Mouse (Mus musculus) MEL (cell line): Measurements from ENCODE around the gene Cend1. TPM values are rescaled to one million over a fixed set of nuclear protein-coding genes. Genes with fewer than 3 reads are reported as not detected.
A peak's percentile ranks its signal among the peaks of the same experiment; 100 is the strongest.

ENCODE experiments used
- DNase-seq: peaks from one replicate; pipeline ENCODE4 v3.0.0; 2011; ENCODE audit warnings: low read depth, low spot score
- H3K27ac ChIP-seq: 2 replicates; pipeline ENCODE4 v1.5.1; 2012; ENCODE audit warnings: low read depth, mild to moderate bottlenecking, control low read depth, low read length, moderate library complexity; ENCODE audit not compliant: control insufficient read depth
- H3K27me3 ChIP-seq, 2 experiments: fragments of 150-350 bp in 1 of 2; sonication (generic) in 1 of 2; 2 replicates each; pipeline ENCODE4 v1.6.1; 2012; ENCODE audit warnings: low read length in 2 of 2, mild to moderate bottlenecking in 2 of 2, improper control_type of control experiment in 1 of 2, moderate library complexity in 1 of 2; ENCODE audit not compliant: insufficient read depth in 2 of 2, control insufficient read depth in 1 of 2
- H3K36me3 ChIP-seq, 2 experiments: 2 replicates each; pipeline ENCODE4 v1.6.1; 2012 to 2014; ENCODE audit warnings: low read length in 2 of 2, improper control_type of control experiment in 1 of 2, inconsistent platforms in 1 of 2, mild to moderate bottlenecking in 1 of 2; ENCODE audit not compliant: insufficient read depth in 2 of 2, control insufficient read depth in 1 of 2
- H3K4me1 ChIP-seq, 2 experiments: fragments of 150-350 bp in 1 of 2; sonication (generic) in 1 of 2; 2 replicates each; pipeline ENCODE4 v1.6.1; 2012; ENCODE audit warnings: low read length in 2 of 2, improper control_type of control experiment in 1 of 2, mild to moderate bottlenecking in 1 of 2; ENCODE audit not compliant: insufficient read depth in 2 of 2, control insufficient read depth in 1 of 2
- H3K4me3 ChIP-seq, 2 experiments: fragments of 150-350 bp in 1 of 2; sonication (generic) in 1 of 2; 2 replicates each; pipeline ENCODE4 v1.5.1; 2012; ENCODE audit warnings: low read depth in 2 of 2, low read length in 2 of 2, mild to moderate bottlenecking in 2 of 2, moderate library complexity in 2 of 2, control low read depth in 1 of 2, improper control_type of control experiment in 1 of 2; ENCODE audit not compliant: control insufficient read depth in 1 of 2, insufficient read depth in 1 of 2
- H3K79me2 ChIP-seq: 2 replicates; pipeline ENCODE4 v1.6.1; 2012; ENCODE audit warnings: mild to moderate bottlenecking, low read length, moderate library complexity; ENCODE audit not compliant: control insufficient read depth, poor library complexity, insufficient read depth
- H3K9ac ChIP-seq: 2 replicates; pipeline ENCODE4 v1.6.1; 2012; ENCODE audit warnings: low read depth, mild to moderate bottlenecking, control low read depth, low read length, moderate library complexity; ENCODE audit not compliant: control insufficient read depth, poor library complexity, severe bottlenecking
- H3K9me3 ChIP-seq: fragments of 150-350 bp; sonication (generic); replicated peaks from 2 replicates; pipeline ENCODE4 v1.6.1; 2012; ENCODE audit warnings: mild to moderate bottlenecking, low read length, improper control_type of control experiment, moderate library complexity; ENCODE audit not compliant: insufficient read depth
- CHD1 ChIP-seq: IDR thresholded peaks from 2 replicates; pipeline ENCODE4 v1.6.1; 2012; ENCODE audit warnings: low read depth, mild to moderate bottlenecking, inconsistent platforms, low read length, improper control_type of control experiment
- ELF1 ChIP-seq: IDR thresholded peaks from 2 replicates; pipeline ENCODE4 v1.6.1; 2014; ENCODE audit warnings: low read depth, mild to moderate bottlenecking, inconsistent platforms, low read length, improper control_type of control experiment, moderate library complexity
- GABPA ChIP-seq: IDR thresholded peaks from 2 replicates; pipeline ENCODE4 v1.6.1; 2012; ENCODE audit warnings: low read depth, mild to moderate bottlenecking, inconsistent platforms, low read length, improper control_type of control experiment, moderate library complexity
- GATA1 ChIP-seq: IDR thresholded peaks from 2 replicates; pipeline ENCODE4 v1.6.1; 2011; ENCODE audit warnings: low read depth, low read length, improper control_type of control experiment
- KAT2A ChIP-seq: conservative IDR thresholded peaks from 2 replicates; pipeline ENCODE4 v1.6.1; 2012; ENCODE audit warnings: low read depth, low read length, improper control_type of control experiment, inconsistent platforms
- MEF2A ChIP-seq: IDR thresholded peaks from 2 replicates; pipeline ENCODE4 v1.6.1; 2014; ENCODE audit warnings: low read depth, mild to moderate bottlenecking, inconsistent platforms, low read length, improper control_type of control experiment; ENCODE audit not compliant: poor library complexity, insufficient replicate concordance, severe bottlenecking; ENCODE audit errors: extremely low read depth
- MXI1 ChIP-seq: IDR thresholded peaks from 2 replicates; pipeline ENCODE4 v1.6.1; 2011; ENCODE audit warnings: mild to moderate bottlenecking, low read depth, low read length, improper control_type of control experiment
- NELFE ChIP-seq: IDR thresholded peaks from 2 replicates; pipeline ENCODE4 v1.6.1; 2011; ENCODE audit warnings: low read depth, low read length, improper control_type of control experiment
- POLR2A ChIP-seq, 2 experiments: IDR thresholded peaks; 2 replicates each; pipeline ENCODE4 v1.6.1; 2011 to 2012; ENCODE audit warnings: low read length in 2 of 2, mild to moderate bottlenecking in 2 of 2, control low read depth in 1 of 2, improper control_type of control experiment in 1 of 2, low read depth in 1 of 2, moderate library complexity in 1 of 2; ENCODE audit not compliant: control insufficient read depth in 1 of 2, insufficient read depth in 1 of 2, poor library complexity in 1 of 2
- POLR2AphosphoS2 ChIP-seq: IDR thresholded peaks from 2 replicates; pipeline ENCODE4 v1.6.1; 2011; ENCODE audit warnings: low read length, improper control_type of control experiment
- POLR2AphosphoS5 ChIP-seq: IDR thresholded peaks from 2 replicates; pipeline ENCODE4 v1.6.1; 2012; ENCODE audit warnings: low read depth, borderline replicate concordance, mild to moderate bottlenecking, inconsistent platforms, low read length, moderate library complexity, mixed read lengths
- TAL1 ChIP-seq: IDR thresholded peaks from 2 replicates; pipeline ENCODE4 v1.6.1; 2012; ENCODE audit warnings: mild to moderate bottlenecking, inconsistent platforms, low read length, moderate library complexity, mixed read lengths
- TBP ChIP-seq: IDR thresholded peaks from 2 replicates; pipeline ENCODE4 v1.8.0; 2011; ENCODE audit warnings: low read depth, low read length, improper control_type of control experiment
- USF2 ChIP-seq, 2 experiments: IDR thresholded peaks; 2 replicates each; pipeline ENCODE4 v1.6.1; 2011 to 2012; ENCODE audit warnings: improper control_type of control experiment in 2 of 2, low read length in 2 of 2, borderline replicate concordance in 1 of 2, inconsistent platforms in 1 of 2, low read depth in 1 of 2, mild to moderate bottlenecking in 1 of 2; ENCODE audit not compliant: insufficient read depth in 1 of 2
- ZMIZ1 ChIP-seq: IDR thresholded peaks from 2 replicates; pipeline ENCODE4 v1.6.1; 2012; ENCODE audit warnings: low read depth, mild to moderate bottlenecking, inconsistent platforms, low read length, improper control_type of control experiment, moderate library complexity
- polyA plus RNA-seq, 2 experiments: library from polyadenylated mRNA; stranded (reverse) in 1 of 2; unstranded in 1 of 2; fragments of >175 nt in 1 of 2; fragments of >200 nt in 1 of 2; gene quantifications; 2 replicates each; pipeline versions ENCODE4 v1.2.1 to v1.2.4; 2012; ENCODE audit warnings: low replicate concordance in 2 of 2, low read depth in 1 of 2; ENCODE audit not compliant: insufficient read length in 2 of 2, insufficient read depth in 1 of 2, missing spikeins in 1 of 2
- total RNA-seq: library from RNA; depleted of rRNA; stranded (reverse); fragments of 300-350 nt; gene quantifications from 2 replicates; pipeline ENCODE4 v1.2.3, GENCODE M21; 2012; rRNA removed

The Cend1 gene
- total RNA-seq (not detected in 2 replicates), polyA plus RNA-seq (not detected)

GRCm38 (mm10) chr7:141429310-141429709, at the start of gene Cend1:
TSS of gene Cend1 (minus strand) at chr7:141429491.
- H3K27me3 ChIP-seq = no peaks in the 10 kb centered on the region
- H3K36me3 ChIP-seq = peaks cover 0 to 4% of the 10 kb centered on the region in 2 experiments; a peak in 2 of 4 replicates
- H3K79me2 ChIP-seq = 0 out of 2 replicates have a peak, but pooled peaks cover under 1% of the 10 kb centered on the region
- H3K4me1 ChIP-seq = peaks cover 0 to 6% of the 10 kb centered on the region in 2 experiments; a peak in 1 of 4 replicates
- no peak within 1 kb of the TSS for H3K4me3 ChIP-seq
- no peak for DNase-seq
- no peaks in the 10 kb centered on the region for H3K9me3 ChIP-seq
- H3K9ac ChIP-seq = no peak within 1 kb of the TSS
- TF ChIP-seq TAL1 = no peak
- no peak for TF ChIP-seq TBP
- peak; percentile 4; the same call in 1 of the 2 replicates for TF ChIP-seq POLR2AphosphoS2
- no peak within 1 kb of the TSS for H3K27ac ChIP-seq

DNA sequence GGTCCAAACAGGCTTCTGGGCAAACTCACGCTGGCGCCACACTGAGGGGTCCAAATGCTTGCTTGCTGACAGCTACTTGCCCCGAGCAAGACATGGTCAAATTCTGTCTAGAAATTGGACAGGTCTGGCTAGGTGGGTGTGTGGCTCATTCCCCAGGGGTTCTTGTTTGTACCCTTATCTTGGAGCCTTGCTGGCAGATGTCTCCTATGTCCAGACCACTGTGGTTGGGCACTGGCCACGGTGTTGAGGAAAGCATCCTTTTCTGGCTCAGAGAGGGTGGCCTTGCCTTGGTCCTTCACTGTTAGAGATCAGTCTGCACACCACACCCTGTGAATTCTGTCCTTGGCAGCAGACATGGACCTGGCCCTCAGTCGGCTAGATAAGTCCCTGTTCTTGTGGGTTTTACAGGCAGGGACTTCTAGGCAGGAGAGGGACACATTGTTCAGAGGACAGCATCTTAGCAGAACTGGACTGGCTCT, 49.0 kb upstream of the Cend1 start:
- no peaks in the 10 kb centered on the region for H3K27me3 ChIP-seq
- H3K79me2 ChIP-seq = peaks cover 47% of the 10 kb centered on the region
- no peak overlapping the region for H3K4me3 ChIP-seq
- H3K27ac ChIP-seq = no peak overlapping the region
- no peak for DNase-seq
- TF ChIP-seq GATA1 = no peak
- TF ChIP-seq TAL1 = no peak
- no peak for TF ChIP-seq USF2 (IDR thresholded peaks at IDR 0.05; ENCODE audit: borderline replicate concordance in 1 of 2, insufficient read depth in 1 of 2, low read depth in 1 of 2, low read length in 2 of 2)
- no peak for TF ChIP-seq POLR2AphosphoS2
- TF ChIP-seq MXI1 = no peak
- TF ChIP-seq MEF2A = no peak
- H3K4me1 ChIP-seq = peaks cover 3 to 22% of the 10 kb centered on the region in 2 experiments; a peak in 3 of 4 replicates
- H3K9ac ChIP-seq = no peak overlapping the region
- no peaks in the 10 kb centered on the region for H3K9me3 ChIP-seq
- H3K36me3 ChIP-seq = peaks cover 0 to 16% of the 10 kb centered on the region in 2 experiments; a peak in 2 of 4 replicates

- H3K4me3 ChIP-seq = no peak overlapping the region
Observed at GRCm38 (mm10) chr7:141477578-141478269, 48.4 kb upstream of the Cend1 start.

More at GRCm38 (mm10) chr7:141477578-141478269, 48.4 kb upstream of the Cend1 start:
- Histone ChIP-seq H3K36me3 (peaks cover 0 to 16% of the 10 kb centered on the region in 2 experiments; a peak in 2 of 4 replicates), H3K4me1 (peaks cover 3 to 22% of the 10 kb centered on the region in 2 experiments; a peak in 3 of 4 replicates), H3K9ac (peak overlapping the region; percentile 98; the same call in 1 of the 2 replicates), H3K79me2 (peaks cover 49% of the 10 kb centered on the region), H3K9me3 (no peaks in the 10 kb centered on the region), H3K27me3 (no peaks in the 10 kb centered on the region), H3K27ac (no peak overlapping the region; the same call in 1 of the 2 replicates)
- no peak for DNase-seq
- TF ChIP-seq CHD1 (no peak), POLR2A (IDR thresholded peaks at IDR 0.05; ENCODE audit: control insufficient read depth in 1 of 2, insufficient read depth in 1 of 2, low read depth in 1 of 2, low read length in 2 of 2, poor library complexity in 1 of 2) (no peak), POLR2AphosphoS5 (no peak), ELF1 (no peak), KAT2A (no peak), ZMIZ1 (no peak), GATA1 (no peak), GABPA (no peak), NELFE (no peak)
